Mouse (Mus musculus): ENCODE measurements around the gene Pmf1.
"Not testable (repeated sequence)": the region's sequence is repeated elsewhere in the genome, so short reads cannot be mapped to it uniquely, and the experiment has no call there.

Pmf1 gene

DNA sequence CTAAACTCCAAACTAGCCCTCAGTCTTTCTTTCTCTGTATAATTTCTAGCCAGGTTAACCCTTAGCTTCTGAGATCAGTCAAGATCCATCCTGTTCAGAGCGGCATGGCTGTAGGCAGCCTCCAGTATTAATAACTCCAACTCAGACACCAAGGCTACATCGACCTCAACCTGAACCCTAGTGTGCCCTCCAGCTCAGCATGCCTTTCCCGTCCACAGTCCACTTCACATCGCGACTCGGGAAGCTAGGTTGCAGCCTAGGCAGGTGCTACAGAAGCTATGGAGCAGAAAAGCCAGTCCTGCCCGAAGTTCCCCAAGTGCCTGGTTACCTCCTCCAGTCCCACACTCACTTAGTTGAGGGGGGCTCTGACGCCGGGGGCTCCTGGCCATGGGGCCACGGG is 27.3 kb upstream of the Pmf1 start:
- no peak for DNase-seq (ENCODE audit: extremely low spot score)

DNA sequence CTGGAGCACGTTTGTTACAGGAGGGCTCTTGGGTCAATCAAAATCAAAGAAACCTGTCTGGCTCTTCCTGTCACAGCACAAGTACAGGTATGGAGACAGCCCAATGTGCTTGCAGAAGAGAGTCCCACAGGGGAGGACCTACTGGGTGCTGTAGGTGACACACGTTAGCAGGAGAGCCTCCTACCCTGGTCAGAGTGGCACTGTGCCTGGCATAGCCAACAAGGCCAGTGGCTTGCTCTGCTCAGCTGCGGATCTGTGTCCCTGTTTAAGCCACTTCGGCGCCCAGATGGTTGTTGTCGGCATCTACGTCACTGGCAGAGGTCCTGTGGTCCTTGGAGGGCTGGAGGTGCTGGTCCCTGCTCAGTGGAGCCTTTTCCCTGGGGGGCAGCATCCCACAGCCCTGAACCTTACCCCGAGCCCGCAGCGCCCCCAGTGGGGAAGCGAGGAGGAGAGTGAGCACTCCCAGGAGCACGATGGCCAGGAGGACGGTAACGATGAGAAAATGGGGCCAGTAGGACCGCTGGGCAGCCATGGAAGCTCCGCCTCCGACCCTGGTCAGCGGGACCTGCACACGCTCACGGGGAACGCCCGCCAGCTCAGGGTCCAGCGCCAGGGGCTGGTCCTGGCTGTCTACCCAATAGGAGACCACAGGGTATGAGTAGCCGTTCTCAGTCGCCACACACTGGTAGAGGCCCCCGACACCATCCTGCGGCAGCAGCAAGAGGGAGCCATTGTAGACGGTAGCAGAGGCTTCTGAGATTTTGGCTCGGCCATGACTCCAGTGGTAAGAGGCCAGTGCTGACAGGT is 26.5 kb upstream of the Pmf1 start:
- DNase-seq (ENCODE audit: extremely low spot score): peak; percentile 86

DNA sequence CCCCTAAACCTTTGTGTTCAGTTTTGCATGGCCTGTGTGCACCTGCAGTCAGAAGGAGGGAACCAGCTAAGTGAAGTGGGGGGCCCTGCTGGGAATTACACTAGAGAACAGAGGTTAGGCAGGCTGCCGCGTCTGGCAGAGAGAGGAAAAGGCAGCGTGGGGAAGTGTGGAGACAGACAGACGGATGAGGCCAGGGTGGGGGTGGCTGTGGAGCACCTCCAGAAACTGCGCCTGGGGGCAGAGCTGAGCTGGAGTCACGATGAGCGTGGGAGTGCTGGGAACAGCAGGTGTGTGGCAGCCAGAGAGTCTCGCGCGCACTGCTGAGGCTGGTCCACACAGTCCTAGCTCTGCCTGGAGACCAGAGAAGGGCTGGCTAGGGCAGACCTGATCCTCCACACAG is 25.4 kb upstream of the Pmf1 start:
- DNase-seq (ENCODE audit: extremely low spot score): no peak

DNA sequence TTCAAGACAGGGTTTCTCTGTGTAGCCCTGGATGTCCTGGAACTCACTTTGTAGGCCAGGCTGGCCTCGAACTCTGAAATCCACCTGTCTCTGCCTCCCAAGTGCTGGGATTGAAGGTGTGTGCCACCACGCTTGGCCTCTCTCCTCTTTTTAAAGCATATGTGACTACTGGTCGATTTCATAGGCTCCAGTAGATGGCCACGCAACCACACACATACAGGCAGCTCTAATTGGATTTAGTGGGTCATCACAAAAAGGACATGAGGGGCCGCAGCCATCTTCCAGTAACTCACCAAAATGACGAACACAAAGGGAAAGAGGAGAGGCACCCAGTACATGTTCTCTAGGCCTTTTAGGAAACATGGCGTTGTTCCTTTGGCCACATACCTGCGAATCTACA is 18.5 kb upstream of the Pmf1 start:
- not testable (repeated sequence) for DNase-seq (ENCODE audit: extremely low spot score)

DNA sequence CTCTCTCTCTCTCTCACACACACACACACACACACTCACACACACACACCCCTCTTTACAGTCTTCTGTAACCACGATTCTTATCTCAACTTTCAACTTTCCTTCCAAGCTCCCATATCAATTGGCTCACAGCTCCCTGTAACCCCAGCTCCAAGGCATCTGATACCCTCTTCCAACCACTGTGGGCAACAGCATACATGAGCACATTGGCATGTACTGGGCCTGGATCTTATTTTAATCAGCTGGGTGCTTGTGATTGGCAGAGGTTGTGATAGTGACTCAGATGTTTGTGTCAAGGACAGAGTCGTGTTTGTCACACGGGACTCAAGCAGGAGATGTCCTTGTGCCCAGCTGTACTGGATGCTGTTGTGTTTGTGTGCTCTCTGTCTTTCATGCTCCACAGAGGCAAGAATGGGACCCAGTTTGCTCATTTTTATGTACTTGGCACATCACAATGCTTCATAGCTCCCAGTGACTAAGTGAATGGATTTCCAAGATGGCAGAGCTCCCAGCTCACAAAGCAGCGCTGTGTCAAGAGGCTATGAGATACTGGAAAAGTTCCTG is 17.3 kb upstream of the Pmf1 start:
- DNase-seq (ENCODE audit: extremely low spot score): no peak

DNA sequence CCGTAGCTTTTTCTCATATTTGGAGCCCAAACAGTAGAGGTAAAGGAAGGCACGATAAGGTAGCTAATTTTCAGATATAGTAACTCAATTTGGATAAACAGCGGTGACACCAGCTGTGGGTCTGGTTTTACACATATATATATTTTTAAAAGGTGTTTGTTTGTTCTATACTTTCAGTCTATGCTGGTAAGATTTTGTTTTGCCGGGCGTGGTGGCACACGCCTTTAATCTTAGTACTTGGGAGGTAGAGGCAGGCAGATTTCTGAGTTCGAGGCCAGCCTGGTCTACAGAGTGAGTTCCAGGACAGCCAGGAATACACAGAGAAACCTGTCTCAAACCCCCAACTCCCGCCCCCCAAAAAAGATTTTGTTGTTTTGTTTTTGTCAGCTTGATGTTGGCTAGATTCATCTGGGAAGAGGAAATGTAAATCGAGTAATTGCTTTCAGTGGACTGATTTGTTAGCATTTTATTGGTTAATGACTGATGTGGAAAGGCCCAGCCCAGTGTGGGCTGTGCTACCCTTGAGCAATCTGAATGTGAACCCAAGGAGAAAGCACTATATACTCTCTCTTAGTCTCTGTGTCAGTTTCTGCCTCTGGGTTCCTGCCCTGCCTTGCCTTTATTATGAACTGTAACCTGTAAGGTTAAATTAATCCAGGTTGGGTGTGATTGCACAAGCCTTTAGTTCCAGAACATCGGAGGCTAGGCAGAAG is 15.7 kb upstream of the Pmf1 start:
- no peak for DNase-seq (ENCODE audit: extremely low spot score)

DNA sequence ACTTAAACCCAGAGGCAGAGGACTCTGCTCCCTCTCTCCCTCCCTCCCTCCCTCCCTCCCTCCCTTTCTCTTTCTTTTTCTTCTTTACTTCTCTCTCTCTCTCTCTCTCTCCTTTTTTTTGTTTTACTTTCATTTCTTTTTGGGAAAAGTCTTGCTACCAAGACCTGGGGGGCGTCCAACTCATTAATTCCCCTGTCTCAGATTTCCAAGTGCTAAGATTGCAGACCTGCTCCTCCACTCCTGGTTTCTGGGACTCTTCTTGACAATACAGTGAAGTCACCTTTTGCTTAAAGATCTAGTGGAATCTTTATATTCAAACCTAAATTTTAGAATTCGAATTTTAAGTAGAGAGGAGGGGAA is 15.2 kb upstream of the Pmf1 start:
- no peak for DNase-seq (ENCODE audit: extremely low spot score)

DNA sequence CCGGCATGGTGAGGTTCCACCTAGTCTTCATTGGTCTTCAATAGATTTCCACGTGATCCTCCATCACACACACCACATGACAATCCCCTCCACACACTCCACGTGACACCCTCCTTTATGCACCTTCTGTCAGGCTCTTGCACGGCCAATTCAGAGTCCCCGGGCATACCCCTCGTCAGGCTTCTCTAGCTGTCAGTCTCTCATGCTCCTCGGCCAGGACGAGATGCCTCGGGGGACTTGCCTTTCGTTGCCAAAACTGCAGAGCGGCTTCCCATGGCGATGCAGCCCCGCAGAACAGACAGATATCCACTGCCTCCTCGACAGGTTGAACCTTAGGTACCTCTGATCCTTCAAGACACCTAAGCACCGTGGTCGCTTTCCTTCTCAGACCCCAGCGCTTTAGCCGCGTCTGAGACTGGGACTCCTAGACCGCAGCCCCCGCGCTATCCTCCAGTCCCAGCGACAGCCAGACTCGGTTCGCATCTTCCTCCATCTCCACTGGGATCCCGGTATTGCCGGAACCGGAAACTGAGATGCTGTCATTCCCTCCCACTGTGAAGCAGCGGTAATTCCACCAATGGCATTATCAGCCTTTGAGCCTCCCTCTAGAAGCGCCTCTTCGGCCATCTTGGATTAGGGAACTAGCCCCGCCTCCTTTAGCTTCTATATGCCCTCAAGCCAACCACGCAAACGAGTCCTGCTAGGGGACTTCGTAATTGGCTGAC is 14.6 kb upstream of the Pmf1 start, which contains the start of gene Slc25a44:
Gene Slc25a44, minus strand, starts transcription at position 535 of the 725 bp plus-strand sequence.
- DNase-seq (ENCODE audit: extremely low spot score): peak; percentile 90

DNA sequence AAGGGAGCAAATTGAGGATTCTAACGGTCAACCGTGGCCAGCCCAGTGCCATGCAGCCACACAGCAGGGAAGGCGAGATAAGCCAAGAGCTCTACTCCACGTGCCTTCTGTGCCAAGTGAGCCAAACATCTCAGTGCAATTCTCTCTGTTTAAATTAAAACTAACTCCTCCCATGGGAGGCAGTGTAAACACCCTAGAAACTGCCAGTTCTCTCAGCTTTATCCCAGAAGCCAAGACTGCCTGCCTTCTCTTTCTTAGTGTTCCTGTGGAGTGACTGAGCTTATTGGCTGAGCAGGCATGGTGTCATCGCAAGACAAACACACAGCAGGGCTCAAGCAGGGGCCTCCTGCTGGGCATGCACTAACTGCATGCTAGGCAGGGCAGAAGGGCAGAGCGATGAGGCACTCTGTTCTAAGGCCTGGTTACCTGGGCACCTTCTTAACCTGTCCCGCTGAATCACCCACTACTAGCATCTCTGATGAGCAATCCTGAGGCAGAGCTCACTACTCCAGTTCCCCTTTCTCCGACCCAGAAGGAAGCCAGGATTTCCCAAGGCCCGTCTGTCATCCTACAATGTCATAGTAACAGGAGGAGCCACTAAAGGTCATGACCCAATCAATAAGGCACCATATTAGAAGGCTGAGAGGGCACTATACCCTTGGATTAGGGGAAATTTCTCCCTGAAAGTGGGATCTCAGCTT is 12.0 kb upstream of the Pmf1 start:
- DNase-seq (ENCODE audit: extremely low spot score): no peak

DNA sequence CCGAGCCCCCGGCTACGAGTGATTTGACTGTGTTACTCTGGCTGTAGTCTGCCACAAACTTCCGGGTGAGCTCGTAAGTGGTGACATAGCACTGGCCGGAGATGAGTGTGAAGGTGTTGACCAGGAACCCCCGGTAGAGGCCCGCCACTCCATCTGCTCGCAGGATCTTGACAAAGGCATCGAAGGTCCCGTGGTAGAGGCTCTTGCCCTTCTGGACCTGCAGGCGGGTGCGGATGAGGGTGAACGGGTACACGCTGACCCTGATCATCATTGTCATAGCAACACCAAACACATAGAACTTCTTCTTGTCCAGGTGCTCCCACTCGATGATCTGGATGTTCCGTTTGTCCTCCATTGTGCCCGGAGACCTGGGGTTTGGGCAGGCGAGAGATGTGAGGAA is 10.6 kb upstream of the Pmf1 start:
- no peak for DNase-seq (ENCODE audit: extremely low spot score)

DNA sequence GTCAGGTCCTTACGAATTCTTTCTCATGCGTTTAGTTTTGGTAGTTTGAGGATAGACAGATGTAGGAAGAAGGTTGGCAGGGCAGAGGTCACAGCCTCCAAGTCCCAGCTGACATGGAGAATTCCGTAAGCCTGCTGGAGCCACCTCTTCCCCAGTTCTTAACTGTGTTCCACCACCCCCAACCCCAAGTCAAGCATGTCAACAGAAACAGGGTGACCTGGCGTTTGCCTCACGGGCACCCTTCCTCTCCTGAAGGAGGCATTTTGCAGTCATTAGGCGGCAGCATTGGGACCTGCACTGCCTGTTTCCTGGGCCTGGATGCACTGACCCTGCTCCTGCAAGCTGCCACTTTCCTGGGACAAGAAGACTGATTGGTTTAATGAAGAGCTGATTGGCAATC is 7.9 kb upstream of the Pmf1 start:
- no peak for DNase-seq (ENCODE audit: extremely low spot score)

DNA sequence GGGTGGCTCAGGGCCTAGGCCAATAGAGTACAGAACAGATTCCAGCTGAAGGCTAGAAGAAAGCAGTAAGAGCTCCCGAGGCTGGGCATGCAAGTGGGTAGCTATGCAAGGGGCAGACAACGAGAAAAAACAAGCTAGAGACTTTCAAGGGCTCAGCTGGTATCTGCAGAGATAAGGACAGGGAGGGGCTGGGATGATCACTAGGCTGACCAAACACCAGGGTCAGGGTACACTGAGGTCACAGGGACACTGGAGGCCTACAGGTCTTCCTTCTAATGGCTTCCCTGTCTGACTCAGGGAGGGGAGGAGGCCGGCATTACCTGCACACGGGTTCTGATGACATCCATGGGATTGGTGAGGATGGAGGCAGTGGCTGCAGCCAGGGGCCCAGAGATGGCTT is 5.5 kb upstream of the Pmf1 start:
- no peak for DNase-seq (ENCODE audit: extremely low spot score)

DNA sequence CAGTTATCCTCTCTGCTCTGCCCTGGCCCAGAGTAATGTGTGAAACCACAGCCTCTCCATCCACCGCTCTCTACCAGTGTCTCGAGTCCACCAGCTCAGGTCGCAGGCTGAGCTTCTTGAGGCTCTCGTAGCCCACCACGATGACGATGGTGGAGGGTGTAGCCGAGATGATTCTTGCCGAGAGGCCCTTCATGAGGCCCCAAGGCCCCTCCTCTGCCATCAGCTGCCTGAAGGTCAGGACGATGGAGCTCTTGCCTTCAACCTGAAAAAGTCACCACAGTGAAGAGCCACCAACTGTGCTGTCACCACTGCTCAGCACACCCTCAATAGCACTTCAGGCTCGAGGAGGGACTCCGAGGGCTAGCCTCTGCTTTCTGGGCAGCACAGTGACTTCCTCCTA is 2.5 kb upstream of the Pmf1 start:
- DNase-seq (ENCODE audit: extremely low spot score): no peak

DNA sequence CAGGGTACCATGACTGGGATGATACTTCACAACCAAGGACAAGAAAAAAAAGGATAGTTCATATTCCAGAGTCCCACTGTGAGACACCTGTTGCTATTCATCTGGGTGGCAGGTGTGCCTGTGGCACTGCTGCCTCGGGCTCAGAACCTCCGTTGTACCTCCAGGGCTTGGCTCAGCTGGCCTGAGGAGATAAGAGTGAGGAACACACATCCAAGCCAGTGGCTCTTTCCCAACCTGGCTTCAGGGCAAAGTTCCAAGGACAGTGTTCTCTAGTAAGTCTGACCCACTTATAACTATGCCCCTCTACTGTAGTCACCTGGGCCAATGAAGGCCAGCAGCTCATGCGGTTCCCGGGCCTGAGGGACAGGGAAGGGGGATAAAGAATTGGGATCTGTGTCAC is 1.6 kb upstream of the Pmf1 start:
- DNase-seq (ENCODE audit: extremely low spot score): no peak

DNA sequence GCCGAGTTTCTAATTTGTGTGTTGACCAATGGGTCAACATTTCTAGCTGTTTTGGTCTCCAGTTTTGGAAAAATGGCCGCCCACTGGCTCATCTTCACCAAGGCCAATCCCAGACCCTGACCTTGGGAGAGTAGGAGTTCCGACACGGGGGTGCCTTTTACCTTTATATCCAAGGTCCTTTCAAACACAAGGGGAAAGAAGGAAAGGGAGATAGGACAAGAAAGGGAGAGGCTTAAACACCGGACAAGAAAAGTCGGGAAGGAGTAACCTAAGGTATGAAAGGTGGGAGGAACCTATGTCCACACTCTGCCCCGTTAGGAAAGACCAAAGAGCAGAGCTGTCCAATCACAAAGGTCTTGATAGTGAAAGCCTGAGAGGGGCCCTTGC is 507 bp upstream of the Pmf1 start:
- DNase-seq (ENCODE audit: extremely low spot score): no peak

DNA sequence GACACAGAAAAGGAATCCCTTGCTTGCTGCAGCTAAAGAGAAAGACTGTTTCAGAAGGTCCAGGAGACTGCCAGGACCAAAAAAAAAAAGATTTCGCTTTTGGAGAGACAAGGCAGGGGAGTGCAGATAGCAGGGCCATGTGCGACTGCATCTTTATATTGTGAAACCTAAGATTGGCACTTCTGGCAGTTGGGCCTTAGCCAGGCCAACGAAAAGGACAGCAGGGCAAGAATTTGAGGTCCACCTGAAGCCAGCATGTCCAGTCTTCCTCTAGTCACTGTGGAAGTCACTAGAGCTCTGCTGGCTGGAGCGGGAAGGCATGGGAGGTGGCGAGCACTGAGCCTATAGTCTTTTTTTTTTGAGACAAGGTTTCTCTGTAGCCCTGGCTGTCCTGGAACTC is 1.2 kb downstream of the Pmf1 start:
- DNase-seq (ENCODE audit: extremely low spot score): no peak

DNA sequence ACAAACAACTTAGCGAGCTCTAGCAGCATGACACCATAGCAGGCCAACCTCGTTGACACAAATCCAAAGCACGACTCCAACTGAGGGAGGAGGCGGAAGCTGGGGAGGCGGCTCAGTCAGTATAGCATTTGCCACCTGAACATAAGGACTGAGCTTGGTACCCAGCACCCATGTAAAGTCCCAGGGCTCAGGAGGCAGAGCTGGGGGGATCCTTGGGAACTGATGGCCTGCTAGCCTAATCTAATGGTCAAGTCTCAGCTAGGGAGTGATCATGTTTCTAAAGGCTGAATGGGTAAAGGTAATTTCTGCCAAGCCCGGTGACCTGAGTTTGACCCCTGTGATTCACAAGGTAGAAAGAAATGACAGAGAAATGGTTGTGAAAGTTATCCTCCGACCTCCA is 2.6 kb downstream of the Pmf1 start:
- no peak for DNase-seq (ENCODE audit: extremely low spot score)

DNA sequence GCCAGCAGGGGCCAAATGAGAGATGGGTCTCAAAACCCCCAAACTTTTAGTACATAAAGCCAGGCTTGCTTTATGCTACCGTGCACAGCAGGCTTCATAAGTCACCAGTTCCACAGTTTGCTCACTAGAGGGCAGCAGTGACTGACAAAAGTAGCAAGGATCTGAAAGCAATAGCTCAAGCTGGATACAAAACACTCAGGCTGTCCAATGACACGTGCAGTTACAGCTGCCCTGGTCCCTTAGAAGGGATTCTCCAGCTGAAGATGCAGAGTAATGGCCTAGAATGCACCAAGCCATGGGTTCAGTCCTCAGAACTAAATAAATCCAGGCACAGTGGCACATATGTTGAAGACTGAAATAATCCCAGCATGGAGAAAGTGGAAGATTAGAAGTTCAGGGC is 3.0 kb downstream of the Pmf1 start:
- peak; percentile 76 for DNase-seq (ENCODE audit: extremely low spot score)

DNA sequence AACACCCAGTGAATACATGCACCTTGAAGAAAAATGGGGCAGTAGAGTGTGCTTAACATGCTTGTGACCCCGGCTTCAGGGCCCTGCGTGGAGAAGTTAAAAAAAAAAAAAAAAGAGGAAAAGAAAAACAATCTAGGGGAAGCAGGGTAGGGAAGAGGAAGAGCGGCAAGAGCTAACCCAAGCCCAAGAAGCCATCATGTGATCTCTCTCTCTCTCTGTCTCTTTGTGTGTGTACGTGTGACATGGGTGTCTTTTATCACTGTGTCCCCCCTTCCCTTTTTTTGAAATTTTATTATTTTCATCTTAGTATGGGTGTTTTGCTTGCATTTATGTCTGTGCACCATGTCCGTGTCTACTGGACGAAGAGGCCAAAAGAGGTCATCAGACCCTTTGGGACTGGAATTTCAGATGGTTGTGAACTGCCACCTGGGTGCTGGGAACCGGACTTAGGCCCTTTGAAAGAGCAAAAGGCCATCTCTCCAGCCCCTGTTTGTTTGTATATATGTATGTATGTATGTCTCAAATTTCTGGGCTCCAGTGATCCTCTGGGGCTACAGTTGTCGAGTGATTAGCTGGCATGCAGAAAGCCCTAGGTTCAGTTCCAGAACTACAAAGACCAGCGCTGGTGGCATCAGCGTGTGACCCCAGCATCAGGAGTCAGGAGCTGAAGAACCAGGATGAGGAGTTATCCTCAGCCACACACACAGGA is 6.5 kb downstream of the Pmf1 start:
- no peak for DNase-seq (ENCODE audit: extremely low spot score)

DNA sequence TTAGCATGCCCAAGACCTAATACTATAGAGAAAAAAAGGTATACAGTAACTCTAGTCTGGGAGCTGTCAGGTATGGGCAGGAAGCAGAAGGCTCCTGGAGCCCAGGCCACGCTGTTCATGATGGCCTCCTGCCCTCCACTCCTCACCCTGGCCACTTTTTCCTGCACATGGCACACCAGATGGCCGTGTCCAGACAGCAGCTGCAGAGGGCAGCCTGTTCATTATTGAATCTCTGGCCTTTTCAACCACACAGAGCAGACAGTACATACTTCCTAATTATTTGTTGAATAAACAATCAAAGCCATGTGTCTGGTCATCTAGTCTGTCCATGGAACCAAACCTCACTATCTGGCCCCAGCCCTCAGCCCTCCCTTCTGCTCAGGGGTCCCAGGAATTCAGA is 11.5 kb downstream of the Pmf1 start:
- no peak for DNase-seq (ENCODE audit: extremely low spot score)

DNA sequence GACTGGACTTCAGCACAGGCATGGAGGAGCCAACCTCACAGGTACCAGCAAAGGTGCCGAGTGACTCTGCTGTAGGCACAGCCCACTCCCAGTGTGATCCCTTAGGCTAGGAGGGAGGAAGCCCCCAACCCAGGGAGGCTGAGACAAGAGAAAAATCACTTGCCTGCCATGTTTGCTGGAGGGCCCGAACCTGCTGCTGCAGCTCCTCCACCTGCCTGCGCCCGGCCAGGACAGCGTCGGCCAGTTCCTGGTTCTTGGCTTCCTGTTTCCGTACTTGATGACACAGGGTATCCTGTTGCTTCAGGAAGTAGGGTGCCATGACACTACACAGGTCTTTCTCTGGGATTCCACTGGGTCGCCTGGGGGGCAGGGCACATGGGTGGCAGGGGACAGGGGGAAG is 14.4 kb downstream of the Pmf1 start:
- DNase-seq (ENCODE audit: extremely low spot score): no peak

Measured in embryo, embryonic 9.5 days (tissue).